Mouse (Mus musculus): ENCODE results near the gene Lmna. TPM values are rescaled to one million over a fixed set of nuclear protein-coding genes. Genes with fewer than 3 reads are reported as not detected.

Lmna gene
- total RNA-seq, 2 experiments from 2014 or later = 46.2 to 50.5 TPM

DNA sequence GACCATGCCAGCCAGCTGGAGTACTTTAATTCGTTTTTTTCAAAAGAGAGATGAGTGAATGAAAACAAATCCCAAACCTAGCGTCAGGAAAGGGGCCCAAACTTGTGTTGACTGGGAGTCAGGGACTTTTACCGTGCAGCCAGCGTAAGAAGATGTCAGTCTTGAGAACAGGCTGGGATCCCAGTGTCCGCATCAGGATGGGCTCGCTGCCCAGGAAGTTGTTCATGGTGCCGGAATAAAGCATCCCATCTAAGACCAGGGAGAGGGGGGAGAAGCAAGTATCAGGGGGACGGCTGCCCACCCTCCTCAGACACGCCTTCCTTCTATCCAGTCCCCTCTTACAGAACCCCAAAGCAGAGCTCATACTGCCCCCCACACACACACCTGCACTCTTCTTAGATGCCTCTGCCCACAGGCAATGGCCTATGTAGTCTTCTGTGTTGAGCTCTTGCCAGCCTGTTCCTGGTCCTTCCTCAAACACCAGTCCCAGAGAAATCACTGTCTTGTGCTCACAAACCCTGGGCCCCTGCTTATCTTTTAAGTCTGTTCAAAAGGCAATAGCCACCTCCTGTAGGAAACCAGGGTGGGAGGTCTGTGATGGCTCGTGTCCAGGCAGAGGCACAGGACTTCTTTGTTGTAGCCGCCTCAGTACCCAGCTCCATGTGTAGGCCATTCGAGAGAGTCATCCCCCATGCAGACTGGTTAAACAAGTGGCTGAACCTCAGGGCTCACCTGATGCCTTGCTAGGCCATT is 59.2 kb downstream of the Lmna start:
- no peak for DNase-seq (ENCODE audit: low spot score in 2 of 2)

DNA sequence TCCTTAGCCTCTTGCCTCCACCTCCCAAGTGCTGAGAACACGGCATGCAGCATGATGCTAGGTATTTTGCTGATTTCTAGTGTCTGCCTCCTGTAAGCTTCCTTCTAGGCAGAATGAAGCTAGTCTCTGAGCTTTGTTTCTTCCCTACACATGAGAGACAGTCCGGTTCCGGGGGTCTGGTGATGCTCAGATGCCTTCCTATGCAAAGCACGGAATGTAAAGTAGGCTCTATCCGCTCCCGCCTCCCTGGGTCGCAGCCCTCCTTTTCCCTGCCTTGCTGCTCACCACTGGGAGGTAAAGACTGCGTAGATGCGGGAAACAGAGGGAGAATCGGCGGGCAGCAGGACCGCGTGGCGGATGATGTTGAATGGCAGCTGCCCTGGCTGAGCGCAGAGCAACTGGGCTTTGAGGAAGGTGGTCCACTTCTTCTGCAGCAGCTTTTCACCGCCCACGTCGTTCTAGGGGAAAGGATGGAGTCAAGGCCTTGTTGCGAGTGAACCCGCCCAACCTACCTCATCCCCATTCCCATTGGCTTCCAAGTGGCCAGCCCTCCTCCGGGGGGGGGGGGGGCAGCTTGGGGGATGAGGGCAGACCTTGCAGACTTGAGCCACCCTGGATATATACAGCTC is 60.2 kb downstream of the Lmna start:
- peak; percentile 37 for DNase-seq (ENCODE audit: low spot score in 2 of 2)

DNA sequence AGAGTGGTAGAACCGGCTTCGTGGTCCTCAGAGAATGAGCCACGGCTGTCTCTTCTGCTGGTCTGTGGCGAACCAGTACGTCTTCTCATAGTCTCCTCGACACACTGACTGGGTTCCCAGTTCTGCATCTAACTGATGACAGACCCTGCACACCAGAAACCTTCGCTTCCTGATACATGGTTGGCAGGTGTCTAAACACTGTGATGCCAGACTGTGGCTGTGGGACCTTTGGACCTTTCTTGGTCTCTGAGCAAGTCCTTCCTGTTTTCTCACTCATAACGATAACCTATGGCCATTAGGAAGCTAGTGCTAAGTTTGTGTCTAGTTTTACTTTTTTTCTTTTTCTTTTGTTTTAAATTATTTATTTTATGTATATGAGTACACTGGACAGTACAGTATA is 61.3 kb downstream of the Lmna start:
- DNase-seq (ENCODE audit: low spot score in 2 of 2) = no peak

DNA sequence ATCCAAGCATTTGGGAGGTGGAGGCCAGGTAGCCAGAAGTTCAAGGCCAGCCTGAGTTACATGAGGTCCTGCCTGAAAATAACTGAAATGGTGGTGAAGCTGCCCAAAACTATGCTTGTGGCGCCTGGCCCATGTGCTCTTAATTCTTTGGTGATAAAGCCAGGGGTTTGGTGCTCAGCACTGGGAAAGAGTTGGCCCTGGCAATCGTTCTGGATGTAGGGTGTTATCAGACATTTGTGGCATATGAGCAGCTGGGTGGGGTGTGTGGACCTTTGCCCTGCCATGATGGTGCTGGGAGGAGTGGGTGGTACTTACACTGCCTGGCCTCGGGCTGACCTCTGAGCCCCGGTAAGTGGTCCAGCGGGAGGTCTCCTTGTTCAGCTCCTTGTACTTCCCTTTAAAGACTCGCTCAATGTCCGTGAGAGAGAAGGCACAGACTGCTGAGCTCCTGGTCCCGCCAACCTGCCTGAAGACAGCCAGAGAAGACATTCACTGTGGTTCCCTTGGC is 62.0 kb downstream of the Lmna start:
- DNase-seq (ENCODE audit: low spot score in 2 of 2) = no peak

DNA sequence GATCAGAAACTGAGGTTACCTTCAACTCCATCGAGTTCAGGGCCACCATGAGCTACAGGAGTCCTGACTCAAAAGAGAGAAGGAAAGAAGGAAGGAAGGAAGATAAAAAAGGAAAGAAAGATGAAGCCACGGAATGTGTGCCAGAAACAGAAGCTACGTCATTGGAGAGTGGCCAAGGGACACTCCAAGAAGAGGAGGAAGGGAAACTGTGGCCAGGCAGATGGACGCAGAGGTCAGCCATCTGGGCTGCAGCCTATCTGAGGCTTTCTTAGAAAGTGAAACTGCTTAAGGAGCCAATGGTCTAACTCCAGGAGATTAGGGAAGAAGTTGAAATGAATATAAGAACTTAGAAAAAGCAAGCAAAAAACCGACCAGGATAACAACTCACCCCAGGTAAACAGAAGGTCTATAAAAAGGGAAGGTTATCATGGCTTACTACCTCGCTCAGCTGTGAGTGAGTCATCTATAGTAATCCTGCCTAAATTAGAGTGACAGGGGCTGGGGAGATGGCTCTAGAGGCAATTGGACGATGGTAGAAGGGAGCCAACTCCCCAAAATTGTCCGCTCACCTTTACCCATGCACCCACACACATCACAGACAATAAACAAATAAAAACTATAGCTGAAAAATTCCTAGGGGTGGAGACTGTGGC is 63.2 kb downstream of the Lmna start:
- DNase-seq (ENCODE audit: low spot score in 2 of 2) = no peak

DNA sequence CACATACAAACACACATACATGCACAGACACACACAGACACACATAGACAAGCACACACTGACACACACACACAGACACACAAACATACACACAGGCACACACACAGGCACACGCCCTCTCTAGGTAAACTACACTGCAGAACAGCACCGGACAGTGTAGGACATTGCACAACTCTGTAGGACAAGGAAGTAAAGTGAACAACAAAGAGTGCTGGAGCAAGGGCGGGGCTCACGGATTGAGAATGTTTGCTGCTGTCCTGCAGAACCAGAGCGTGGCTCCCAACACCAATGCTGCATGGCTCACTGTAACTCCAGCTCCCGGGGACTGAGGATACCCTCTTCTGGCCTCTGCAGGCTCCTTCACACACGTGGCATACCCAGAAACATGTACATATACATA is 66.9 kb downstream of the Lmna start:
- no peak for DNase-seq (ENCODE audit: low spot score in 2 of 2)

DNA sequence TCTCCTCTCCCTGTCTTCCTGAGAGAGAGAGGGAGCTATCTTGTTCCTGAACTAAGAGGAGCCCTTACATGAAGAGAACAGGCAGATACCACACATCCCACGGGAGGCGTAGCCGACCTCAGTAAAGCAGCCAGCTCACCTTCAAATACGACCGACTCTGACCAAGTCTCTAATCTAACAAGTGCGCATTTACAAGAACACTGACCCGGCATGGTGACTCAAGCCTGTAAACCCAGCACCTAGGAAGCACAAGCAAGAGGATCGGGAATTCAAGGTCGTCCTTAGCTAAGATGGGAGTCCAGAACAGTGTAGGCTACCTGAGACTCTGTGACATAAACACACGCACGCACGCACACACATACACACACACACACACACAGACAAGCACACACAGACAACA is 67.3 kb downstream of the Lmna start:
- DNase-seq (ENCODE audit: low spot score in 2 of 2) = no peak

DNA sequence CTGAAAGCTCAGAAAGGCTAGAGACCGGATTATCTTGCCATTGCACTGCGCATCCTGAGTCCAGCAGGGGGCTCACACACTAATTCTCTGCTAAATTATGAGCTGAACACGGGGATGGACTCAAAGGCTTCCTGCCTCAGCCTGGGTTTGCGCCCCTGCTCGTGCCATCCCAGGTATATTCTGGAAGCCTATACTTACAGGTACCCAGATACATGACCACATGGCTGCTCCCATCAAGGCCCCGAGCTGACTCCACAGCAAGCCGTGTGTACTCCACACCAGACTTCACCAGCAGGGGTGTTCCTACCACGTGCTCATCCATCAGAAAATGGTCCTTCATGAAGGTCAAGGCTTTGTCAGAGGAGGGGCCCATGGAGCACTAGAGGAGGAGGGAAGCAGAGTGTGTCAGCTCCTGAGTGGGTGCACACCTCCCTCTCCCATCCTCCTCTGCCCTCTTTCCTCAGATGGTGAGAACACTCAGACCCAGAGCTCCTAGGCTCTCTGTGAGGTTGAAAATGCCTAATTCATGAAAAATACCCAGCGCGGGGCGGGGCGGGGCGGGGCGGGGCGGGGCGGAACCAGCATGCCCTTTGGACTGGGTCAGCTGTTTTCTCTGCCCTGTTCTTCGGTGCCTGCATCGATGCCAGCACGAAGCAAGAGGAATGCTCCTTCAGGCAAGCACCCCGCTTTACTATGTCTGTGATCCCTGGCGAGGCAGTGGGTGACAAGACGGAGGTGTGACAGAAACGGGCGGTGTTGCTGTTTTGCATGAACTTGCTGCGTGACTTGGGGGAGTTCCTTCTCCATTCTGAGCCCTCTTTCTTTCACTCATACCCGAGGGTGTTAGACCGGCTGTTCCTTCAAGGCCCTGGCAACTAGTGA is 69.0 kb downstream of the Lmna start:
- DNase-seq (ENCODE audit: low spot score in 2 of 2) = peak; percentile 56 to 66

DNA sequence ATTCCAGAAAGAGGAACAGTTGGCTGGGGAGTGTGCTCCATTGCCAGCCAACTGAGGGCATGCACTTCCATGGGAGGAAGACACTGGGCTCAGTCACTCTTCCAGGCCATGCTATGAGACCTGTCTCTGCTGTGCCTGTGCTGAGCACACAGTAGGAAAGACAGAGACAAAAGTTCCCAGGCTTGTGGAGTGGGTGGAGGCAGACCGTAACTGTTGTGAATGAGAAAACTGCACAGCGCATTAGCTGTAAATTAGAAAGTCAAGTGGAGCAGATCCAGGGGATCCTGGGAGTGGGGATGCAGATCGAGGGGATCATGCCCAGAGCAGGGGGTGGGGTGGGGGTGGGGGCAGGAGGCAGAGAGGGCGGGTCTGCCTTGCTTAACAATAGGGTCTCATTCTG is 70.2 kb downstream of the Lmna start:
- DNase-seq (ENCODE audit: low spot score in 2 of 2) = no peak

DNA sequence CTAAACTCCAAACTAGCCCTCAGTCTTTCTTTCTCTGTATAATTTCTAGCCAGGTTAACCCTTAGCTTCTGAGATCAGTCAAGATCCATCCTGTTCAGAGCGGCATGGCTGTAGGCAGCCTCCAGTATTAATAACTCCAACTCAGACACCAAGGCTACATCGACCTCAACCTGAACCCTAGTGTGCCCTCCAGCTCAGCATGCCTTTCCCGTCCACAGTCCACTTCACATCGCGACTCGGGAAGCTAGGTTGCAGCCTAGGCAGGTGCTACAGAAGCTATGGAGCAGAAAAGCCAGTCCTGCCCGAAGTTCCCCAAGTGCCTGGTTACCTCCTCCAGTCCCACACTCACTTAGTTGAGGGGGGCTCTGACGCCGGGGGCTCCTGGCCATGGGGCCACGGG is 72.3 kb downstream of the Lmna start:
- no peak for DNase-seq (ENCODE audit: low spot score in 2 of 2)

DNA sequence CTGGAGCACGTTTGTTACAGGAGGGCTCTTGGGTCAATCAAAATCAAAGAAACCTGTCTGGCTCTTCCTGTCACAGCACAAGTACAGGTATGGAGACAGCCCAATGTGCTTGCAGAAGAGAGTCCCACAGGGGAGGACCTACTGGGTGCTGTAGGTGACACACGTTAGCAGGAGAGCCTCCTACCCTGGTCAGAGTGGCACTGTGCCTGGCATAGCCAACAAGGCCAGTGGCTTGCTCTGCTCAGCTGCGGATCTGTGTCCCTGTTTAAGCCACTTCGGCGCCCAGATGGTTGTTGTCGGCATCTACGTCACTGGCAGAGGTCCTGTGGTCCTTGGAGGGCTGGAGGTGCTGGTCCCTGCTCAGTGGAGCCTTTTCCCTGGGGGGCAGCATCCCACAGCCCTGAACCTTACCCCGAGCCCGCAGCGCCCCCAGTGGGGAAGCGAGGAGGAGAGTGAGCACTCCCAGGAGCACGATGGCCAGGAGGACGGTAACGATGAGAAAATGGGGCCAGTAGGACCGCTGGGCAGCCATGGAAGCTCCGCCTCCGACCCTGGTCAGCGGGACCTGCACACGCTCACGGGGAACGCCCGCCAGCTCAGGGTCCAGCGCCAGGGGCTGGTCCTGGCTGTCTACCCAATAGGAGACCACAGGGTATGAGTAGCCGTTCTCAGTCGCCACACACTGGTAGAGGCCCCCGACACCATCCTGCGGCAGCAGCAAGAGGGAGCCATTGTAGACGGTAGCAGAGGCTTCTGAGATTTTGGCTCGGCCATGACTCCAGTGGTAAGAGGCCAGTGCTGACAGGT is 73.2 kb downstream of the Lmna start:
- DNase-seq (ENCODE audit: low spot score in 2 of 2) = peak; percentile 69 to 78

DNA sequence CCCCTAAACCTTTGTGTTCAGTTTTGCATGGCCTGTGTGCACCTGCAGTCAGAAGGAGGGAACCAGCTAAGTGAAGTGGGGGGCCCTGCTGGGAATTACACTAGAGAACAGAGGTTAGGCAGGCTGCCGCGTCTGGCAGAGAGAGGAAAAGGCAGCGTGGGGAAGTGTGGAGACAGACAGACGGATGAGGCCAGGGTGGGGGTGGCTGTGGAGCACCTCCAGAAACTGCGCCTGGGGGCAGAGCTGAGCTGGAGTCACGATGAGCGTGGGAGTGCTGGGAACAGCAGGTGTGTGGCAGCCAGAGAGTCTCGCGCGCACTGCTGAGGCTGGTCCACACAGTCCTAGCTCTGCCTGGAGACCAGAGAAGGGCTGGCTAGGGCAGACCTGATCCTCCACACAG is 74.2 kb downstream of the Lmna start:
- peak; percentile 48 to 60 for DNase-seq (ENCODE audit: low spot score in 2 of 2)

Small RNAs within 50 kb of the gene (microRNA-seq; reads per million reads assigned to microRNA genes)
- 0 reads per million in 2 experiments for gene Mir1905
- gene Mir7011 = 0.78 to 1.3 reads per million in 2 experiments

Other genes with a start within 250 kb of the Lmna start
- gene Gm38392, start 222.7 kb downstream of the Lmna start, total RNA-seq (2021) = under 1 TPM; 0.78 to 0.83 TPM
- gene Tsacc, start 213.0 kb downstream of the Lmna start, total RNA-seq (2021) = 1 to 10 TPM; 1.8 to 7.0 TPM
- gene Cct3, start 212.8 kb downstream of the Lmna start, total RNA-seq (2021) = 100 to 1,000 TPM; 198 to 208 TPM
- gene Glmp, start 184.9 kb downstream of the Lmna start, total RNA-seq (2021) = 10 to 100 TPM; 62.1 to 73.0 TPM
- gene Tmem79, start 173.8 kb downstream of the Lmna start, total RNA-seq (2021) = under 1 TPM; 0.71 to 0.87 TPM
- 10 to 100 TPM; 71.6 to 72.7 TPM for gene Smg5, start 173.7 kb downstream of the Lmna start, total RNA-seq (2021)
- 1 to 10 TPM; 6.8 to 8.4 TPM for gene Paqr6, start 145.4 kb downstream of the Lmna start, total RNA-seq (2021)
- gene Bglap3, start 137.2 kb downstream of the Lmna start, total RNA-seq (2021) = under 1 TPM; 0.55 to 0.83 TPM
- gene Bglap2, start 131.3 kb downstream of the Lmna start, total RNA-seq (2021) = not detected
- 1 to 10 TPM in 1 of 2 experiments, not detected in 1; 2.7 TPM for gene Bglap, start 125.5 kb downstream of the Lmna start, total RNA-seq (2021)
- 10 to 100 TPM; 10.9 to 11.6 TPM for gene Pmf1, start 99.6 kb downstream of the Lmna start, total RNA-seq (2021)
- 10 to 100 TPM; 54.1 to 58.1 TPM for gene Slc25a44, start 84.8 kb downstream of the Lmna start, total RNA-seq (2021)
- 10 to 100 TPM; 39.6 to 42.8 TPM for gene Sema4a, start 48.8 kb downstream of the Lmna start, total RNA-seq (2021)
- 10 to 100 TPM; 17.0 to 18.5 TPM for gene Mex3a, start 22.4 kb upstream of the Lmna start, total RNA-seq (2021)
- not detected for gene Rab25, start 38.3 kb upstream of the Lmna start, total RNA-seq (2021)
- gene Lamtor2, start 43.1 kb upstream of the Lmna start, total RNA-seq (2021) = 100 to 1,000 TPM; 117 to 126 TPM
- 10 to 100 TPM; 79.9 to 81.8 TPM for gene Ubqln4, start 43.8 kb upstream of the Lmna start, total RNA-seq (2021)
- gene Ssr2, start 65.9 kb upstream of the Lmna start, total RNA-seq (2021) = 100 to 1,000 TPM; 123 to 129 TPM
- 100 to 1,000 TPM; 212 to 255 TPM for gene Arhgef2, start 96.0 kb upstream of the Lmna start, total RNA-seq (2021)
- gene Rxfp4, start 143.2 kb upstream of the Lmna start, total RNA-seq (2021) = not detected
- gene Khdc4, start 175.8 kb upstream of the Lmna start, total RNA-seq (2021) = 10 to 100 TPM; 54.2 to 56.1 TPM
- gene Rit1, start 206.9 kb upstream of the Lmna start, total RNA-seq (2021) = 10 to 100 TPM; 48.8 to 55.2 TPM